Mouse (Mus musculus) midbrain, embryonic 16.5 days (tissue): Measurements from ENCODE around the gene Cfap221. TPM values are rescaled to one million over a fixed set of nuclear protein-coding genes. Genes with fewer than 3 reads are reported as not detected.

Source experiments
- ATAC-seq: fragments of 200-750 bp; cut with Nextera tagmentation; 2 replicates; pipeline ENCODE4 v1.8.0; 2017; ENCODE audit warnings: moderate TSS enrichment
- H3K27ac ChIP-seq: fragments of 300-500 bp; sonication (generic); 2 replicates; pipeline ENCODE4 v1.5.1; 2014; ENCODE audit warnings: mild to moderate bottlenecking, low read length, mixed read lengths
- H3K27me3 ChIP-seq: fragments of 300-500 bp; sonication (generic); 2 replicates; pipeline ENCODE4 v1.6.1; 2014; ENCODE audit warnings: low read depth, low read length, mixed read lengths; ENCODE audit not compliant: control insufficient read depth, insufficient read depth
- H3K36me3 ChIP-seq: fragments of 300-500 bp; sonication (generic); 2 replicates; pipeline ENCODE4 v1.6.1; 2014; ENCODE audit warnings: mild to moderate bottlenecking, low read length, moderate library complexity, mixed read lengths; ENCODE audit not compliant: control insufficient read depth, insufficient read depth
- H3K4me1 ChIP-seq: fragments of 300-500 bp; sonication (generic); 2 replicates; pipeline ENCODE4 v1.6.1; 2014; ENCODE audit warnings: mild to moderate bottlenecking, low read length, mixed read lengths; ENCODE audit not compliant: control insufficient read depth, insufficient read depth
- H3K4me2 ChIP-seq: fragments of 300-500 bp; sonication (generic); 2 replicates; pipeline ENCODE4 v1.6.1; 2014; ENCODE audit warnings: mild to moderate bottlenecking, low read length, mixed read lengths
- H3K4me3 ChIP-seq: fragments of 300-500 bp; sonication (generic); 2 replicates; pipeline ENCODE4 v1.5.1; 2014; ENCODE audit warnings: low read depth, mild to moderate bottlenecking, low read length, moderate library complexity, mixed read lengths
- H3K9ac ChIP-seq: fragments of 300-500 bp; sonication (generic); 2 replicates; pipeline ENCODE4 v1.6.1; 2014; ENCODE audit warnings: low read depth, low read length, mixed read lengths
- H3K9me3 ChIP-seq: fragments of 300-500 bp; sonication (generic); replicated peaks from 2 replicates; pipeline ENCODE4 v1.6.1; 2014; ENCODE audit warnings: mild to moderate bottlenecking, low read length, mixed read lengths; ENCODE audit not compliant: control insufficient read depth, poor library complexity, severe bottlenecking
- WGBS: fragments of 180-500 bp; shearing (Covaris S2); extraction: QIAGEN DNeasy Blood & Tissue Kit; methylation state at CpG from one replicate; pipeline ENCODE4 v1.1.7; 2014; 5-methylcytosine and 5-hydroxymethylcytosine counted together
- polyA plus RNA-seq: library from polyadenylated mRNA; unstranded; fragments of >200 nt; fragmentation: Nextera tagmentation; extraction: Ambion mirVana; gene quantifications from 2 replicates; pipeline ENCODE4 v1.2.1, GENCODE M21; 2015

Gene Cfap221
- polyA plus RNA-seq, 1 experiment from 2014 or later = 0.40 TPM

- Histone ChIP-seq H3K27me3 (no peaks in the 10 kb centered on the region), H3K36me3 (no peaks in the 10 kb centered on the region), H3K4me1 (no peaks in the 10 kb centered on the region), H3K4me3 (no peak overlapping the region), H3K9ac (no peak overlapping the region), H3K9me3 (no peaks in the 10 kb centered on the region), H3K4me2 (no peak overlapping the region), H3K27ac (no peak overlapping the region)
- no peak for ATAC-seq
- WGBS = 86% methylated on average over 2 of the region's 2 CpGs
Observed at GRCm38 (mm10) chr1:120016240-120016639, 19.2 kb upstream of the Cfap221 start.

GRCm38 (mm10) chr1:120013111-120013510 lies 16.1 kb upstream of the Cfap221 start:
- H3K36me3 ChIP-seq = no peaks in the 10 kb centered on the region
- ATAC-seq = no peak
- no peaks in the 10 kb centered on the region for H3K9me3 ChIP-seq
- no peak overlapping the region for H3K9ac ChIP-seq
- H3K27me3 ChIP-seq = peaks cover 7% of the 10 kb centered on the region
- H3K4me3 ChIP-seq = no peak overlapping the region
- H3K4me2 ChIP-seq = no peak overlapping the region
- H3K4me1 ChIP-seq = no peaks in the 10 kb centered on the region
- no peak overlapping the region for H3K27ac ChIP-seq

GRCm38 (mm10) chr1:120012638-120013037 lies 15.6 kb upstream of the Cfap221 start:
- Histone ChIP-seq H3K4me1 (no peaks in the 10 kb centered on the region), H3K27me3 (peaks cover 11% of the 10 kb centered on the region), H3K4me3 (no peak overlapping the region), H3K36me3 (no peaks in the 10 kb centered on the region), H3K9me3 (no peaks in the 10 kb centered on the region), H3K9ac (no peak overlapping the region), H3K4me2 (no peak overlapping the region), H3K27ac (no peak overlapping the region)
- ATAC-seq = no peak
- WGBS = 80% methylated on average over 12 of the region's 12 CpGs

GRCm38 (mm10) chr1:120007851-120008588 lies 11.0 kb upstream of the Cfap221 start:
- peaks cover 6% of the 10 kb centered on the region; the same call in 1 of the 2 replicates for H3K4me1 ChIP-seq
- peaks cover 16% of the 10 kb centered on the region for H3K27me3 ChIP-seq
- no peak overlapping the region for H3K27ac ChIP-seq
- H3K4me3 ChIP-seq = peak overlapping the region; percentile 46; the same call in 1 of the 2 replicates
- WGBS = 24% methylated on average over 11 of the region's 11 CpGs
- peak overlapping the region; percentile 89 for H3K4me2 ChIP-seq
- H3K36me3 ChIP-seq = no peaks in the 10 kb centered on the region
- no peaks in the 10 kb centered on the region for H3K9me3 ChIP-seq
- H3K9ac ChIP-seq = no peak overlapping the region
- ATAC-seq = no peak

GRCm38 (mm10) chr1:120006844-120007790 lies 10.1 kb upstream of the Cfap221 start, which contains the start of gene Sctr:
Gene Sctr, plus strand, starts transcription at chr1:120006894.
- Histone ChIP-seq H3K4me2 (peak within 1 kb of the TSS; percentile 89), H3K4me3 (peak within 1 kb of the TSS; percentile 46), H3K27ac (no peak within 1 kb of the TSS), H3K4me1 (peaks cover 6% of the 10 kb centered on the region; the same call in 1 of the 2 replicates), H3K27me3 (peaks cover 16% of the 10 kb centered on the region), H3K9ac (peak within 1 kb of the TSS; percentile 66), H3K36me3 (no peaks in the 10 kb centered on the region), H3K9me3 (no peaks in the 10 kb centered on the region)
- peak; percentile 75 for ATAC-seq
- under 1% methylated on average over 39 of the region's 39 CpGs for WGBS

- no peak overlapping the region for H3K27ac ChIP-seq
- H3K9me3 ChIP-seq = no peaks in the 10 kb centered on the region
- ATAC-seq = no peak
- H3K27me3 ChIP-seq = no peaks in the 10 kb centered on the region
- H3K9ac ChIP-seq = no peak overlapping the region
- H3K4me2 ChIP-seq = peak overlapping the region; percentile 56
- no peaks in the 10 kb centered on the region for H3K36me3 ChIP-seq
- H3K4me3 ChIP-seq = no peak overlapping the region; the same call in 1 of the 2 replicates
- WGBS = 28% methylated on average over 5 of the region's 5 CpGs
- H3K4me1 ChIP-seq = no peaks in the 10 kb centered on the region
Observed at GRCm38 (mm10) chr1:119997644-119998043, 610 bp upstream of the Cfap221 start.

- no peaks in the 10 kb centered on the region for H3K36me3 ChIP-seq
- no peak overlapping the region for H3K27ac ChIP-seq
- H3K4me1 ChIP-seq = no peaks in the 10 kb centered on the region
- H3K4me2 ChIP-seq = no peak overlapping the region
- 85% methylated on average over 5 of the region's 5 CpGs for WGBS
- H3K9ac ChIP-seq = no peak overlapping the region
- H3K4me3 ChIP-seq = no peak overlapping the region
- no peak for ATAC-seq
- no peaks in the 10 kb centered on the region for H3K9me3 ChIP-seq
- no peaks in the 10 kb centered on the region for H3K27me3 ChIP-seq
Observed at GRCm38 (mm10) chr1:119986555-119986954, 10.5 kb downstream of the Cfap221 start.

GRCm38 (mm10) chr1:119975141-119975540 lies 21.9 kb downstream of the Cfap221 start:
- Histone ChIP-seq H3K36me3 (no peaks in the 10 kb centered on the region), H3K9ac (no peak overlapping the region), H3K9me3 (no peaks in the 10 kb centered on the region), H3K27me3 (no peaks in the 10 kb centered on the region), H3K27ac (no peak overlapping the region), H3K4me2 (no peak overlapping the region), H3K4me1 (no peaks in the 10 kb centered on the region), H3K4me3 (no peak overlapping the region)
- 88% methylated on average over 4 of the region's 4 CpGs for whole genome bisulfite sequencing
- no peak for ATAC-seq

- H3K9me3 ChIP-seq = no peaks in the 10 kb centered on the region
- H3K4me1 ChIP-seq = no peaks in the 10 kb centered on the region
- no peak overlapping the region for H3K27ac ChIP-seq
- no peak for ATAC-seq
- WGBS = 36% methylated on average over 4 of the region's 4 CpGs
- no peaks in the 10 kb centered on the region for H3K27me3 ChIP-seq
- H3K9ac ChIP-seq = no peak overlapping the region
- no peak overlapping the region for H3K4me3 ChIP-seq
- H3K36me3 ChIP-seq = no peaks in the 10 kb centered on the region
- no peak overlapping the region for H3K4me2 ChIP-seq
Observed at GRCm38 (mm10) chr1:119973117-119973516, 23.9 kb downstream of the Cfap221 start.
